Mouse (Mus musculus): ENCODE results near the gene Slit2. TPM values are rescaled to one million over a fixed set of nuclear protein-coding genes. Genes with fewer than 3 reads are reported as not detected.

The Slit2 gene
- polyA plus RNA-seq, 1 experiment from 2014 or later, result 12.8 TPM

DNA sequence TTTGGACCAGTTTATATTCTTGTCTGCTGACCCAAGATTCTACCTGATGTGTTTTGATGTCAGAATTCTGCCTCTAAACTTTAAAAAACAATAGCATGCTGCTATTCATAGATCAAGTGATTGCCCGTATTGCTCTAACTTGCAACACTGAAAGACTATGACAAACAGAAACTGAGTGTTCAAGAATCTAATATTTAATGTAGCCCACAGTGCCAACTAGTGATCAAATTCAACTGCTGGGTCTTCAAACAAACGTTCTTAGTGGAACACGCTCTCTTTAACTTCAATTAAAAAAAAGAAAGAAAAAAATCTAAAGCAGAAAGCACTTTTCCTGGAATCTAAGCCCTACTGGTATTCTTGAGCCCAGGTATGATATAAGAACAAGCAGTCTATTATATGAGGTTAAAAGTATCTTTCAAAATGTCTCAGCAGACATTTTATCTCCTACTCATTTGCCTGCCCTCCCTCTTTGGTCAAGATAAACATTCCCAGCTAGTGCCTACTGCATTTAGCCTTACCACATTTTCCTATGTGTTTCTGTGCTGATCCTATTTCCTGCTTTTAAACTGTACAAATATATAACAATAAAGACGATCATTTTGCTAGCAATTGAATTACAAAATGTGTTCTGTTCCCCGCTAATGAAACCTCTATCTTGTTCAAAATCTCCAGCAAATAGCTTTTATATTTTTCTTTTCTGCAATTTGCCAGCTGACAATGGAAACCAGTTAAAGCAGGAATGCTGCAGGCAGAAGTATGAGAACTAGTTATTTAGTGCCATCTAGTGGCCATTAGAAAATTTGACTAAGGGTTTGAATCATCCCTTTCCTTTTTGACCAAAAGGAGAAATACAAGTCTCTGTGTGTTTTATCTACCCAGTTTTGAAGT, 362.4 kb downstream of the Slit2 start:
- DNase-seq (ENCODE audit: low spot score), result no peak

GRCm38 (mm10) chr5:48345983-48346648, 363.2 kb downstream of the Slit2 start:
- no peak for ATAC-seq (ENCODE audit: insufficient number of reproducible peaks, low FRiP score, low TSS enrichment, low read depth)
- Histone ChIP-seq H3K9ac (ENCODE audit: low read length) (no peak overlapping the region), H3K27ac (replicated peaks; ENCODE audit: low read depth, low read length) (no peak overlapping the region), H3K27me3 (ENCODE audit: control insufficient read depth, insufficient read depth, low read length) (no peaks in the 10 kb centered on the region), H3K9me3 (ENCODE audit: control insufficient read depth, low read length) (no peaks in the 10 kb centered on the region), H3K4me2 (ENCODE audit: low read depth, severe bottlenecking) (no peak overlapping the region), H3K4me3 (ENCODE audit: low read depth, low read length) (no peak overlapping the region), H3K4me1 (ENCODE audit: control insufficient read depth, insufficient read depth, low read length) (no peaks in the 10 kb centered on the region), H3K36me3 (ENCODE audit: control insufficient read depth, insufficient read depth, low read length) (no peaks in the 10 kb centered on the region)
- DNase-seq (ENCODE audit: low spot score), result no peak
- 84% methylated on average over 2 of the region's 2 CpGs for WGBS

More for the DNA sequence above, 362.4 kb downstream of the Slit2 start:
- no peaks in the 10 kb centered on the region for H3K36me3 ChIP-seq (ENCODE audit: control insufficient read depth, insufficient read depth, low read length)
- 59% methylated on average over 5 of the region's 5 CpGs for WGBS
- H3K4me3 ChIP-seq (ENCODE audit: low read depth, low read length), result no peak overlapping the region
- no peak overlapping the region for H3K9ac ChIP-seq (ENCODE audit: low read length)
- H3K27ac ChIP-seq (replicated peaks; ENCODE audit: low read depth, low read length), result no peak overlapping the region
- no peak overlapping the region for H3K4me2 ChIP-seq (ENCODE audit: low read depth, severe bottlenecking)
- no peak for ATAC-seq (ENCODE audit: insufficient number of reproducible peaks, low FRiP score, low TSS enrichment, low read depth)
- H3K27me3 ChIP-seq (ENCODE audit: control insufficient read depth, insufficient read depth, low read length), result no peaks in the 10 kb centered on the region
- H3K9me3 ChIP-seq (ENCODE audit: control insufficient read depth, low read length), result no peaks in the 10 kb centered on the region
- no peaks in the 10 kb centered on the region for H3K4me1 ChIP-seq (ENCODE audit: control insufficient read depth, insufficient read depth, low read length)

DNA sequence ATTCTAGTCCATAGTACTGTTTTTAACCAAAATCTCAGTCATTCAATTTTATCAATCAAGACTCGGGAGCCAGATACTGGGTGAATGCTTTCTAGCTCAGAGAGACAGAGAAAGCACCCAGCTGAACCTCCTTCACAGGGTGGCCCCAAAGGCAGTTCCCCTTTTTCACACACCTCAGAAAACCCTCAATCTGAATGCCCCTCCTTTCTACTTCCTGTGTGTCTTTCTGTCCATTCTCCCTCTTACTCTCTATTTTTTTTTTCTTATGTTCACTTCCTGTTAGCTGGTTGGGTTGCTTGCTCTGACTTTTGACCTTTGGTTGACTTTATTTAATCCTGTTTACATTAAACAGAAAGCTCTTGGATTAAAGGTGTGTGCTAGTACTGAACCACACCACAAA, 366.4 kb downstream of the Slit2 start:
- no peak overlapping the region for H3K4me2 ChIP-seq (ENCODE audit: low read depth, severe bottlenecking)
- no peaks in the 10 kb centered on the region for H3K9me3 ChIP-seq (ENCODE audit: control insufficient read depth, low read length)
- 87% methylated on average over 1 of the region's 1 CpGs for WGBS
- no peak for DNase-seq (ENCODE audit: low spot score)
- ATAC-seq (ENCODE audit: insufficient number of reproducible peaks, low FRiP score, low TSS enrichment, low read depth), result no peak
- no peak overlapping the region for H3K4me3 ChIP-seq (ENCODE audit: low read depth, low read length)
- no peak overlapping the region for H3K27ac ChIP-seq (replicated peaks; ENCODE audit: low read depth, low read length)
- H3K36me3 ChIP-seq (ENCODE audit: control insufficient read depth, insufficient read depth, low read length), result no peaks in the 10 kb centered on the region
- H3K9ac ChIP-seq (ENCODE audit: low read length), result no peak overlapping the region
- no peaks in the 10 kb centered on the region for H3K27me3 ChIP-seq (ENCODE audit: control insufficient read depth, insufficient read depth, low read length)
- no peaks in the 10 kb centered on the region for H3K4me1 ChIP-seq (ENCODE audit: control insufficient read depth, insufficient read depth, low read length)

Small RNA genes lying within 50 kb of the gene (microRNA-seq; reads per million reads assigned to microRNA genes)
- gene Mir218-1, result 7.9 reads per million, percentile 18 among the genes with 10 or more reads in this experiment
